Comparison of ENCODE assay signal across 11 mouse cellular contexts in genomic region chr2:165153006-165153405, GRCm38 (mm10).
DNase-seq lines count a peak whose midpoint lies in the region; ATAC-seq and TF ChIP-seq lines count a peak whose summit lies in the region.
"Had no signal": no experiment of that assay in that cellular context is flagged by ENCODE, and none has a peak within 500 bp of the region (broad histone marks: within the 10 kb centered on the region; RNA-seq: fewer than 3 reads in every experiment).

No protein-coding gene starts in this region.

- ATAC-seq in heart, embryonic 14.5 days (ENCODE audit: insufficient number of reproducible peaks, insufficient read depth, low FRiP score, low read depth): no peak
- no peak for ATAC-seq in inflammation-experienced regulatory T-cells, adult 6 months
- ATAC-seq: lung, postnatal 0 days had no signal

- no peak overlapping the region for H3K4me3 ChIP-seq in heart, embryonic 14.5 days (ENCODE audit: control insufficient read depth in 1 of 2, insufficient read depth in 1 of 2, low read depth in 1 of 2, low read length in 2 of 2)
- no peak overlapping the region for H3K4me3 ChIP-seq in kidney, adult 2 months (ENCODE audit: insufficient read depth, low read depth, low read length)
- H3K4me3 ChIP-seq: erythroblast, embryonic 14.5 days had no signal

- no peak overlapping the region for H3K9ac ChIP-seq in heart, embryonic 14.5 days (ENCODE audit: low read length)

- H3K9me3 ChIP-seq in heart, embryonic 14.5 days (ENCODE audit: control insufficient read depth, low read length): no peaks in the 10 kb centered on the region

- H3K36me3 ChIP-seq in heart, embryonic 14.5 days (ENCODE audit: control insufficient read depth, insufficient read depth, low read length): no peaks in the 10 kb centered on the region
- no peaks in the 10 kb centered on the region for H3K36me3 ChIP-seq in kidney, adult 2 months (ENCODE audit: control insufficient read depth, insufficient read depth, low read length)

- peaks cover 39% of the 10 kb centered on the region for H3K27me3 ChIP-seq in heart, embryonic 14.5 days (ENCODE audit: control insufficient read depth, insufficient read depth, low read length)
- H3K27me3 ChIP-seq in kidney, adult 2 months (replicated peaks; ENCODE audit: control insufficient read depth, insufficient read depth, low read length): no peaks in the 10 kb centered on the region

- peak; percentile 82 for DNase-seq in gastrocnemius, adult 18-20 months (ENCODE audit: low spot score)
- DNase-seq in gastrocnemius, postnatal 10 days: no peak
- DNase-seq in cerebellum, postnatal 14 days: peak; percentile 48 to 58
- peak; percentile 74 to 81 for DNase-seq in left cerebral cortex, postnatal 25 days (ENCODE audit: low spot score in 2 of 2)
- DNase-seq in retina, postnatal 1 day: no peak
- no peak for DNase-seq in kidney, adult 2 months

- 6% methylated on average over 12 of the region's 12 CpGs for WGBS in heart, embryonic 14.5 days
- WGBS in kidney, adult 2 months: 41% methylated on average over 12 of the region's 12 CpGs

- 0 out of 2 replicates have a peak overlapping the region, but pooled peaks have one; percentile 18 for H3K4me2 ChIP-seq in heart, embryonic 14.5 days (ENCODE audit: low read length)

- H3K27ac ChIP-seq in heart, embryonic 14.5 days (replicated peaks in 1 of 2; ENCODE audit: control insufficient read depth in 1 of 2, insufficient read depth in 1 of 2, low read depth in 2 of 2, low read length in 2 of 2): no peak overlapping the region
- no peak overlapping the region for H3K27ac ChIP-seq in kidney, adult 2 months (ENCODE audit: insufficient read depth, low read depth, low read length)
- H3K27ac ChIP-seq: kidney, postnatal 0 days had no signal

- H3K4me1 ChIP-seq in heart, embryonic 14.5 days (ENCODE audit: control insufficient read depth in 2 of 2, insufficient read depth in 2 of 2, low read length in 2 of 2): peaks cover 2 to 9% of the 10 kb centered on the region in 2 experiments; a peak in 3 of 4 replicates
- no peaks in the 10 kb centered on the region for H3K4me1 ChIP-seq in kidney, adult 2 months (ENCODE audit: control insufficient read depth, insufficient read depth, low read length)

- TF ChIP-seq CTCF in kidney, adult 2 months (conservative IDR thresholded peaks at IDR 0.05; ENCODE audit: insufficient read depth, insufficient read length, low read depth, low read length): no peak

- intact Hi-C loops in left cerebral cortex, postnatal 25 days (cut with DNase I): no loop called here

- no peak for TF ChIP-seq POLR2A in kidney, adult 2 months (IDR thresholded peaks at IDR 0.05; ENCODE audit: low read depth, low read length)

Comparison
In these comparisons a context has a peak if more than half of its experiments do, and no peak if none do; other contexts are left out.
1. DNase-seq: peak in gastrocnemius, adult 18-20 months (single experiment), cerebellum, postnatal 14 days (2 of 2) and left cerebral cortex, postnatal 25 days (2 of 2); none in gastrocnemius, postnatal 10 days (single experiment), retina, postnatal 1 day (single experiment) and kidney, adult 2 months (single experiment).